Mouse (Mus musculus) midbrain, postnatal 0 days (tissue): ENCODE measurements around the gene Qsox1. TPM values are rescaled to one million over a fixed set of nuclear protein-coding genes. Genes with fewer than 3 reads are reported as not detected.

Experiments
- ATAC-seq: fragments of 200-750 bp; cut with Nextera tagmentation; 2 replicates; pipeline ENCODE4 v1.8.0; 2017; ENCODE audit warnings: moderate number of reproducible peaks, mild to moderate bottlenecking, moderate TSS enrichment, moderate library complexity; ENCODE audit not compliant: low FRiP score
- DNase-seq: peaks from one replicate; pipeline ENCODE4 v3.0.0-alpha.2; 2015; ENCODE audit warnings: low spot score
- H3K27ac ChIP-seq: fragments of 300-500 bp; sonication (generic); 2 replicates; pipeline ENCODE4 v1.5.1; 2014; ENCODE audit warnings: low read depth, mild to moderate bottlenecking, low read length, mixed read lengths
- H3K27me3 ChIP-seq: fragments of 300-500 bp; sonication (generic); 2 replicates; pipeline ENCODE4 v1.6.1; 2014; ENCODE audit warnings: low read length, control low read depth, mixed read lengths; ENCODE audit not compliant: insufficient read depth
- H3K36me3 ChIP-seq: fragments of 300-500 bp; sonication (generic); 2 replicates; pipeline ENCODE4 v1.6.1; 2014; ENCODE audit warnings: low read length, control low read depth, mixed read lengths; ENCODE audit not compliant: insufficient read depth
- H3K4me1 ChIP-seq: fragments of 300-500 bp; sonication (generic); 2 replicates; pipeline ENCODE4 v1.6.1; 2014; ENCODE audit warnings: mild to moderate bottlenecking, control low read depth, antibody characterized with exemption, low read length, mixed read lengths; ENCODE audit not compliant: insufficient read depth
- H3K4me2 ChIP-seq: fragments of 300-500 bp; sonication (generic); 2 replicates; pipeline ENCODE4 v1.6.1; 2014; ENCODE audit warnings: low read depth, mild to moderate bottlenecking, low read length, mixed read lengths; ENCODE audit not compliant: poor library complexity, severe bottlenecking
- H3K4me3 ChIP-seq: fragments of 300-500 bp; sonication (generic); 2 replicates; pipeline ENCODE4 v1.5.1; 2014; ENCODE audit warnings: low read depth, mild to moderate bottlenecking, low read length, moderate library complexity
- H3K9ac ChIP-seq: fragments of 300-500 bp; sonication (generic); replicated peaks from 2 replicates; pipeline ENCODE4 v1.6.1; 2014; ENCODE audit warnings: mild to moderate bottlenecking, low read length, moderate library complexity, mixed read lengths; ENCODE audit not compliant: poor library complexity, severe bottlenecking
- H3K9me3 ChIP-seq: fragments of 300-500 bp; sonication (generic); 2 replicates; pipeline ENCODE4 v1.6.1; 2016; ENCODE audit warnings: low read length, control low read depth
- CTCF ChIP-seq: IDR thresholded peaks from 2 replicates; pipeline ENCODE4 v1.5.1; 2016; ENCODE audit warnings: antibody characterized with exemption, mild to moderate bottlenecking
- WGBS: fragments of 180-500 bp; shearing (Covaris S2); extraction: QIAGEN DNeasy Blood & Tissue Kit; methylation state at CpG from one replicate; pipeline ENCODE4 v1.1.7; 2014; 5-methylcytosine and 5-hydroxymethylcytosine counted together
- polyA plus RNA-seq: library from polyadenylated mRNA; unstranded; fragments of >200 nt; fragmentation: Nextera tagmentation; extraction: Ambion mirVana; gene quantifications from 2 replicates; pipeline ENCODE4 v1.2.1, GENCODE M21; 2015
- total RNA-seq: library from RNA; depleted of rRNA; stranded (reverse); fragments of >200 nt; gene quantifications from 2 replicates; pipeline ENCODE4 v1.2.3, GENCODE M21; 2014

Qsox1 gene
- total and polyA plus RNA-seq, 2 experiments from 2014 or later: 21.3 to 31.7 TPM

DNA sequence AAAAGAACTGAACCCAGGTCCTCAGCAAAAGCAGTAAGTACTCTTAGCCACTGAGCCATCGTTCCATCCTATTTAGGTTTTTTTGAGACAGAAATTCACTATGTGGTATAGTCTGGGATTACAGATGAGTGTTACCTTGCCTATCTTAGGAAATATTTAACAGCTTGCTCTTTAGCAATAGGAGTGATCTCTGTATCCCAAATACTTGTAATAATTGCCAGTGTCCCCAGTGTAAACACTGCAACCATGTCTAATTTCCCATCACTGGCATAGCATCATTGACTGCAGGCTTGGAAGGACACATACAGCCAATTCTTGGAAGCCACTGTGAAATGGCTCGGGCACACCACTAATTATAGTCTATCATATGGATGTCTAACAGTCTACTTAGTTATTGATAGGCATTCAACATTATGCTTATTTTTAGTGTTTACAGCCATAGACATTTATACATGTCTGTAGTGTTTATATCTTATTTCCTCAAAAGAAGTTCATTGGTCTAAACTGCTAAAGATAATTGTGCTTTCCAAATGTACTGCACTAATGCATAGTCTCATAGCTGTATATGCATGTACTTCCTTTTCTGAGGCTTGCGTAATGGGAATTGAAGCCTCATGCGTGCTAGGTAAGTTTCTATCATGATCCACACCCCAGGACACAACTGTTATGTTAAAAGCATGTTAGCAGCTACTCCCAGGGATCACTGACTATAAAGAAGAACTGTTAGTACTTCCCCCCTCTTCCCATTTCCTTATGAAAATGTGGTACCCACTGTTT, 13.4 kb upstream of the Qsox1 start:
- no peak for TF ChIP-seq CTCF
- no peak overlapping the region for H3K9ac ChIP-seq
- no peaks in the 10 kb centered on the region for H3K36me3 ChIP-seq
- H3K27ac ChIP-seq: no peak overlapping the region
- H3K4me1 ChIP-seq: no peaks in the 10 kb centered on the region
- no peak overlapping the region for H3K4me2 ChIP-seq
- H3K4me3 ChIP-seq: no peak overlapping the region
- no peaks in the 10 kb centered on the region for H3K9me3 ChIP-seq
- 92% methylated on average over 4 of the region's 4 CpGs for WGBS
- no peak for DNase-seq
- no peaks in the 10 kb centered on the region for H3K27me3 ChIP-seq
- no peak for ATAC-seq

- 89% methylated on average over 5 of the region's 5 CpGs for WGBS
- H3K9me3 ChIP-seq: no peaks in the 10 kb centered on the region
- no peak overlapping the region for H3K4me2 ChIP-seq
- DNase-seq: no peak
- no peaks in the 10 kb centered on the region for H3K27me3 ChIP-seq
- no peak overlapping the region for H3K27ac ChIP-seq
- H3K4me3 ChIP-seq: no peak overlapping the region
- H3K9ac ChIP-seq: no peak overlapping the region
- no peaks in the 10 kb centered on the region for H3K36me3 ChIP-seq
- H3K4me1 ChIP-seq: no peaks in the 10 kb centered on the region
- no peak for TF ChIP-seq CTCF
- ATAC-seq: no peak
Observed at GRCm38 (mm10) chr1:155820646-155821045, 8.0 kb upstream of the Qsox1 start.

DNA sequence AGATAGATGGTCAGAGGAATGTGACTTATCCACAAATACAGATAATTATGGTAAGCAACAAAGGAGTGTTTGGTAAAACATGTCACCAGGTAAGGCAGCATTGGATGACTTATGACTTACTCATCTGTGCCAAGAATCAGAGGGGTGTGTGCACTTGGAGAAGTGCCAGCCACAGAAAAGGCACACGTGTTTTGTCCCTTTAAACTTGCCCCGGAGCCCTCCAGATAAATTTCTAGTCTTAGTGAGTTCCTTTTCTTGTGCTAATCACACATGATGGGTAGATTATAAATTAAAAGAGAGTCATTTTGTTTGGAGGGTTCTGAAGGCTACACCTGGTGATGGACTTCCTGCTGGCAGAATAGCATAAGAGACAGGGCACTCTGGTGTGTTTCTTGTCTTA, 3.5 kb upstream of the Qsox1 start:
- Histone ChIP-seq H3K27me3 (no peaks in the 10 kb centered on the region), H3K4me1 (0 out of 2 replicates have a peak, but pooled peaks cover 2% of the 10 kb centered on the region), H3K27ac (no peak overlapping the region), H3K4me2 (no peak overlapping the region), H3K9ac (no peak overlapping the region), H3K4me3 (no peak overlapping the region), H3K9me3 (no peaks in the 10 kb centered on the region), H3K36me3 (no peaks in the 10 kb centered on the region)
- no peak for ATAC-seq
- WGBS: 57% methylated on average over 2 of the region's 2 CpGs
- no peak for TF ChIP-seq CTCF
- DNase-seq: no peak

GRCm38 (mm10) chr1:155811995-155812580, 601 bp downstream of the Qsox1 start:
- 4% methylated on average over 22 of the region's 22 CpGs for WGBS

GRCm38 (mm10) chr1:155810616-155811015, 2.1 kb downstream of the Qsox1 start:
- Histone ChIP-seq H3K9ac (no peak overlapping the region), H3K9me3 (no peaks in the 10 kb centered on the region), H3K27me3 (no peaks in the 10 kb centered on the region), H3K27ac (no peak overlapping the region), H3K4me1 (peaks cover 8% of the 10 kb centered on the region; the same call in 1 of the 2 replicates), H3K36me3 (no peaks in the 10 kb centered on the region), H3K4me3 (no peak overlapping the region), H3K4me2 (no peak overlapping the region)
- TF ChIP-seq CTCF: no peak
- DNase-seq (no peak), ATAC-seq (no peak)
- 67% methylated on average over 7 of the region's 7 CpGs for WGBS

More at GRCm38 (mm10) chr1:155811995-155812580, 601 bp downstream of the Qsox1 start:
- DNase-seq (peak; percentile 25), ATAC-seq (peak; percentile 59)
- Histone ChIP-seq H3K36me3 (no peaks in the 10 kb centered on the region), H3K4me1 (peaks cover 8% of the 10 kb centered on the region; the same call in 1 of the 2 replicates), H3K27ac (peak overlapping the region; percentile 48), H3K4me3 (peak overlapping the region; percentile 81), H3K27me3 (no peaks in the 10 kb centered on the region), H3K9ac (peak overlapping the region; percentile 71), H3K4me2 (peak overlapping the region; percentile 71), H3K9me3 (no peaks in the 10 kb centered on the region)
- no peak for TF ChIP-seq CTCF
